Mouse (Mus musculus) c-Kit-positive CD71-positive TER-119-negative erythroid progenitor cells, embryonic 14.5 days (primary cell): ENCODE measurements around the gene Cmtm4.

Experiments used
- DNase-seq: peaks from one replicate; pipeline ENCODE4 v3.0.0-alpha.2; 2013; ENCODE audit warnings: low read depth

Gene Cmtm4

DNA sequence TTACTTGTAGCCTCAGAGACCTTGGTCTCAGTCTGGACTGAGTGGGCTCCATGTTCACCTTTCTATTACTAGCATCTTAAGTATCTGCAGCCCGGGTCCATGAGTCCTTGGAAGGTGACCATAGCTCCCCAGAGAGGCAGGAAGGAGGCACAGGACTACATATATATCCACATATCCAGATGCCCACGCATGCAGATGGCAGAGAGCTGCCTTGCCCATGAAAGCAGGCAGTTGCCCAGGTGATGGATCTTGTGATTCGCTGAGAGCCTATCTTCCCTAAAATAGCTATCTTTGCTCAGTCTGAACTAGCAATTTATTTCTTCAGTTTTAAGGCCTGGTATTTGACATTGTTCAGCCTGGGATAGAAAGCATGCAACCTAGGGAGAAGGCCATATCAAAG lies 15.9 kb upstream of the Cmtm4 start:
- DNase-seq = no peak

DNA sequence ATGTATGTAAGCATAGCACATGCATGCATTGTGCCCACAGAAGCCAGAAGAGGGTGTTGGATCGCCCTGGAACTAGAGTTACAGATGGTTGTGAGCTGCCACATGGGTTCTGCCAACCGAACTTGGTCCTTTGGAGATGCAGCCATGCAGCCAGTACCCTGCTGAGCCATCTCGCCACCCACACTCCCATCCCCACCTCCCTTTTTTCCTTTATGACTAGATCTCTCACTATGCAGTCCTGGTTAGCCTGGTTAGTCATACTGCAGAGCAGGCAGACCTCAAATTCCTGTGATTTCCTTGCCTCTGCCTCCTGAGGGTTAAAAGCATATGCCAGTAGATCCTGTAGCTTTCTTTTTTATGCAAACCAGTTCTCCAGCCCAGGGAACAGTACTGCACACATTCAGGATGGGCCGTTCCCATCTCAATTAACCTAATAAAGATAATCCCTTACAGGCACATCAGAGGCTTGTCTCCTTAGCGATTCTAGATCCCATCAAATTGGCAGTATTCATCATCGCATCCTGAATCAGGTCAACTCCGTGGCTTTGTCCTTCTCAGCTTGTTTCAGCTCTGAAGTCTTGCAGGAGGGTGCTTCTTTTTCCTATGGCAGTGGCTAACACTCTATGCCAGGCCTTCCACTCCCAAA lies 15.1 kb upstream of the Cmtm4 start:
- no peak for DNase-seq

DNA sequence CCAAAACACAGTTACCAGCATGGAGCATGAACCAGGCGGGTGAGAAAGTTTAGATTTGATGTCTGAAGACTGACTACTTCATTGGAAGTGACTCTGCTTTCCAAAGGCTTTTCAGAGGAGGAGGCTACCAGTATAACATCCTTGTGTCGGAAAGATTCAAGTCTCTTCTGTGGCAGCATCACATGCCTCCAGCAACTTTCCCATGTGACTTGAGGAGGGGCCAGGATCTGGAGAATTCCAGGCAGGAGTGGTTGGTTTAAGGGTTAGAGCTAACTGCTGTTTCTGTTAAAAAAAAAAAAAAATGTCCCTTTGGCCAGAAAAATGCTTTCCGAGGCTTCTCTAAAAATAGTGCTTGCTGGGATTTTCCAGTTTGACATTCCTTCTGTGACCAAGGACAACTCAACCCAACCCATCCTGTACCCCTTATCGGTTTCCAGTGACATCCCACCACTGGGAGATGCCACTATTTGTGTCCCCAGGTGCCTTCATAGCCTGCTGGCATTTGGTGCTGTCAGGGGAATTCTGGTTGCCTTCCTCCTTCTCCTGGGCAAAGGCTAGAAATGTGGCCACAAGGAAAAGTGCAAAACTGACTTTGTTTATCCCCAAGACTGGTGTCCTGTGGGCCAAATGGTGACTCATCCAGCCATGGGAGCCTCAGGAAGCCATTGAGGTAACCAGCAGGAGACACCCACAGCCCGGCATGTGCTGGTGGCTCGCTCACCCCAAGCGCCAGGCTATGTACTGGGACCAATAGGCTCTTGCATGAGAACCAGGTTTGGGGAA lies 12.9 kb upstream of the Cmtm4 start:
- no peak for DNase-seq

DNA sequence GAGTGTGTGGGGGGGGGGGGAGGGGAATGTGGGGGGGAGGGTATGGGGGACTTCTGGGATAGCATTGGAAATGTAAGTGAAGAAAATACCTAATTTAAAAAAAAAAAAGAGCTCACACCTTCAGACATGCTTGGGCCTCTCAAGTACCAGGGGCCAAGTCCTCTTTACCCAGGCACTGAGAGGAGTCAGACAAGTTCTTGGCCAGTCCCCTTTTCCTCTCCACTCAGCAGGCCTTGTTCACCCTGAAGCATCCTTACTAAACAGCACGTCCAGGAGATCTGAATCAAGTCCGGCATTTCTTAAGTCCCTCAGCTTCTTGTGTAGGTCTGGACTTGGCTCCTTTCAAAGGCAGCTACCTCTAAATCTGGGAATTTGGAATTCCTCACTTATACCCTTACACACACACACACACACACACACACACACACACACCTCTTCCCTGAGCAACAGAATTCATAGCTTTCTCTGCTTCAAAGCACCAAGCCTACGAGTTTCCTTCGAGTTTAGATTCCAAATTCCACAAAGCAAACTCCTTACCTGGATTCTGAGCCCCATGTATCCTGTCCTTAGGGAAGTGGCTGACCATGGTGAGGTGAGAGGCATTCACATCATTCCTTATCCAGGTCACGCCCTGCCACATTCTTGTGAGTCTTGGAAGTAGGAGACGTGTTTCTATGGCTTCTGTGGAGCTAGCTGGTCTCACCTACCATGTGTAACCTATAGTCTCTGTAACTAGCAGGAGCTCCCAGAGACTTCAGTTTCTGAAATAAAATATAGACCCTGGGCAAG lies 10.9 kb upstream of the Cmtm4 start:
- DNase-seq = no peak

DNA sequence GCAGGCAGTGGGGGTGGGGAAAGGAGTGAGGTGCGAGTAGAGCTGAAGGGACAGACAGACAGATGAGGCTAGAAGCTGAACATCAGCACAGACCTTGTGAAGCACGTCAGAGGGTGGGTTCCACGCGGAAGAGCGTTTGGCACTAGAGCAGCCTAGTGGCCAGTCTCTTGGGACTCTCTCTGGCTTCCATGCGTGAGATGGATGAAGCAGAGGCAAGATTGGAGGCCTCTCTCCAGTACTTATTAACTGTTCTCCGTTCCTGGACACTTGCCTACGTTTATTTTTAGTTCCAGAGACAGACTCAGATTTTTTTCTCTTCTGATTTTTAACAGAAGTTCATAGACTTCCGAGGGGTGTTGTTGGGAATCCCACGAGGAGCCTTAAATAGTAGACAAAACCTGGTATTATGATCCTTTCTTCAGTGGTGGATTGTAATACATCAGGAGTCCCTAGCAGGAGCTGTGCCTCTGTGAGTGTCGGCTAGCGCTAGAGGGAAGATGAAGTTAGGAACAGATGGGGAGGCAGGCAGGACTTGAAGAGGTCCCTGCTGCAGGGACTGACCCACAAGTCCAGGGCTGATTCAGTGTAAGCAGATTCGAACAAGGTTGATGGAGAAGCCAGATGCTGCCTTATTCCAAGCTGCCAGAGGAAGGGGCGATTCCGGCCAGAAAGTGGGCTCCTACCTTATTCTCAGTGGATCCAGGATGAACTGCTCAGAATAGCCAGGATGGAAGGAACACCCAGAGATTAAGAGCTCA lies 10.0 kb upstream of the Cmtm4 start:
- DNase-seq = no peak

DNA sequence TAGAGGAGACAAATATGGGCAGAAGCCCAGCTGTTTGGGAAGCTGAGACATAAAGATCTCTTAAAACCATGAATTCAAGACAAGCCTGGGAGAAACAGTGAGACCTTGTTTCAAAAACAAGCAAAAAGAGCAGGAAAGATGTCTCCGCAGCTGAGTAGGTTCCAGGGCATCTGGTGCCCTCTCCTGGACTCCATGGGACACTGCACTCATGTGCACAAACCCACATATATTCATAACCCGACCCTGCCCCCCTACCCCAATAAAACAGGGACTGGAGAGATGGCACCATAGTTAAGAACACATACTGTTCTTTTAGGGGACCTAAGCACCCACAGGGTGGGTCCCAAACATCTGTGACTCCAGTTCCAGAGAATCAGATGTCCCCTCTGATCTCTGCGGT lies 8.0 kb upstream of the Cmtm4 start:
- no peak for DNase-seq

DNA sequence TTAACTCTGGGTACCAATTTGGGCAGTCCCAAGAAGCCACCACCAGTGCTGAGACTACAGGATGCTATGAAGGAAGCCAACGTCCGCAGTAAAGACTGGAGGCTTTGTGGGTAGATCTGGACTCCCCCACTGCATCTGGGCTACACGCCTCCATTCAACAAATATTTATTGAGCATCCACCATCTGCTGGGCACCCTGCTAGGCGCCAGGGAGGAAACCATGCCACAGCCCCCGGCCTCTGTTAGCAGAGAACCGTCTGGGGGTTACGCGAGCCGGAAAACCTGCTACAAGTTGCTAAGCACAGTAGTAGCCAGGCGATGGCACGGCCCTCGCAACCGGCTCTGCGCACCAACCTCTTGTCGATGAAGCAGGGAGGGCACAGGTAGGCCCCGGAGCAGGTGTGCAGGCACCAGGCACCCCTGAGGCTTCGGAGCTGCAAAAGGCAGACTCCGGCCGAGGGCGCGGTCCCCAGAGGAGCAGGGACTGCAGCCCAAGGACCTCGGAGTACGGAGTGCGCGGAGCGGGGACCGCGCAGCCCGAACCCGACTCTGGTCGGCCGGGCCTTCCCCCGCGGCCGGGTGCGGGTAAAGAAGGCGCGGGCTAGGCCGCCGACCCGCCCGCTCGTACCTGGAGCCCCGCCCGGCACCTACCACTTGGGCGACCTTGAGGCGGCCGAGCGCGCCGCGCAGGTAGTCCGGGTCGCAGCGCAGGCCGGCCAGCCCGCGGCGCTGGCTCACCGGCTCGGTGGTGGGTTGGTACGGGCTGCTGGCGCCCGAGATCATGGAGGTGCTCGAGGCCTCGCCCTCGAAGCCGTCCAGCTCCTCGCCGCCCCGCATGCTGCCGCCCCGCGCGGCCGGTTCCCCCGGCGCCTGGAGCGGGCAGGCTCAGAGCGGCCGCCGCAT lies 555 bp downstream of the Cmtm4 start:
- no peak for DNase-seq

DNA sequence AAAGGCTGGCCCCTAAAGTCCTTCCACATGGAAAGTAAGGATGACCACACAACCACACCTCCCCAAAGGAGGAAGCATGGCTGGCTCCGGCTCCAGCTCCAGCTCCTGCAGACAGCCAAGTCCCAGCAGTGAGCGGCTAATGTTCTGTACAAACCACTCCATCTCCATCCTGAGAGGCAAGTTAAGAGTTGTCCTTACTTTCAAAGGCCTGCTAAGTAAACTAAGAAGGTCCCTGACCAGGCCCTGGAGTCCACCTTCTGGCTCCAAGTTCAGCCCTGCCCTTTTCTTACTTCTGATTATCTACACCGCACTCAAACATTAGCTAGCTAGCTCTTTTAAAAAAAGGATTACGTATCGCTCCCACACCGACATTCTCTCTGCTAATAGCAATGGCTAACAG lies 1.8 kb downstream of the Cmtm4 start:
- DNase-seq = no peak

DNA sequence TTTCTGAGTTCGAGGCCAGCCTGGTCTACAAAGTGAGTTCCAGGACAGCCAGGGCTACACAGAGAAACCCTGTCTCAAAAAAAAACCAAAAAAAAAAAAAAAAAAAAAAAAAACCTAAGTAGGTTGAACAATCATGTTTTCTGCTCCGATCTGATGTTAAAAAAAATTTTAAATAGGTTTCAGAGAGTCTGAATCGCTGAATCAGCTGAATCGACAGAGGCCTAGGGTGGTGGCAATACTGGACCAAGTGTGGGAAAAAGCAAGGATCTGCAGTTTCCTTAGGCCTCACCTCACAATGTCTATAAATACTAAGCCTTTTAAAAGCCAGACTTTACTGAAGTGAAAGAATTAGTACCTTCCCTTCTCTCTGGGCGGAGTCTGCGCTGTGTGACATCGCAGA lies 2.5 kb downstream of the Cmtm4 start:
- no peak for DNase-seq

DNA sequence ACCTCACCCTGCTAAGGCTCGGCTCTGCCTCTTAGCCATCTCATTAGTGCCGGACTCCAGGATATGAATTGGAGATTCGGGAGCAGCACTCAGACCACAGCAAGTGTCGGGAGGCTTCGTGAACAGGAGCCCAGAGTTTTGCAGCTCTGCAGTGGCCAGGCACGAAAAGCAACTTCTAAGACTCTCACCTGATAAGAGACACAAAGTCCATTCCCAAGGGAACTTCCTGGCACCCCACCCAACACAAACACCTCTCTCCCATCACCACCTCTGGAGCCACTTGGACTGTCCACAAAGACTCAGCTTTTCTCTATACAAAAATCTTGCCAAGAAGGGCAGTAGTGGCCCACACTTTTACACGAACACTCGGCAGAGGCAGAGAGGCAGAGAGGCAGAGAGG lies 5.4 kb downstream of the Cmtm4 start:
- DNase-seq = no peak

DNA sequence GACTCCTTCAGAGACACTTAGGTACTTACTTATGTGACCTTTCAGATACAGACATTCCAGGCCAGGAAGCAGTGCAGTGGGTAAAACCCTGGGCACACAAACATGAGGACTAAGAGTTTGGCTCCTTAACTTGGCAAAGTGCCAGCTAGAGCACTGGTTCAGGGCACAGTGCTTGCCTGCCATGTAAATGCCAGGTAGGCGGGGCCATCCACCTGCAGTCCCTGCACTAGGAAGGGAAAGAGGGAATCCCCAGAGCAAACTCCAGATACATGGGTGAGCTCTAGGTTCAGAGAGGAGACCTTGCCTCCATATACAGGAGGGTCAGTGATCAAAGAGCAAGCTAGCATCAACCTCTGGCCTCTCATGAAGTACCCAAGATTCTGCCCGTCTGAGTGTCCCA lies 7.6 kb downstream of the Cmtm4 start:
- DNase-seq = no peak

DNA sequence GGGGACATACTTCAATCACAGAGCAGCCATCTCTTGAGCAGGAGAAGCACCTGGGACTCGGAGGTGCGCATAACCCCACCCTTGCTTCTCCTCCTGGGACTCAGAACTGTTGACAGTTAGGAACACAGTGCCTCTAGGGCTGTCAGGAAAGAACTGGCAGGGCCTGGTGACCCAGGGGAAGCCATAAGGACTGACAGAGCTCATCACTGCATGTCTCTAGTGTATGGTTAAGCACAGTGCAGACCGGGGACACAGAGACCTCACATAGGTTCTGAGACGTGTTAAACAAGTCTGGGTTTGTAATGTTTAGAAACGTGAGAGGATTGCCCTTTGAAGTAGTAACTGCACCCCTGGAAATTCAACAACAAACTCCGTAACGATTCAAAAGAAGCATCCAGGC lies 8.1 kb downstream of the Cmtm4 start:
- no peak for DNase-seq

DNA sequence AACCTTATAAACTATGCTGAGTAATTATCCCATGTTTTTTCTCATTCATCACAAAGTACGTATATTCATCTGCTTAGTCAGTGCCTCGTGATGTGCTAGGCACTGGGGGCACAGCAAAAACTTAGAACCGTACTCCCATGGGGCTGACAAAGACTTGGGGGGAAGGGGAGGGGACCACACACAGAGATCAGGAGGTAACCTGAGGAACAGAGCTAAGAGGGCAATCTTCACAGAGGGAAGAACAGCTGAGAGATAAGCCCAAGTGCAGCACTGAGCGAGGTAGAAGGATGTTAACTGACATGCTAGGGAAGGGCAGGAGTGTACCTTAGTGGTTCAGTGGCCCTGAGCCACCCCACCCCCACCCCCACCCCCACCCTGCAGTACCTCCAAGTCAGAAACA lies 8.9 kb downstream of the Cmtm4 start:
- no peak for DNase-seq

DNA sequence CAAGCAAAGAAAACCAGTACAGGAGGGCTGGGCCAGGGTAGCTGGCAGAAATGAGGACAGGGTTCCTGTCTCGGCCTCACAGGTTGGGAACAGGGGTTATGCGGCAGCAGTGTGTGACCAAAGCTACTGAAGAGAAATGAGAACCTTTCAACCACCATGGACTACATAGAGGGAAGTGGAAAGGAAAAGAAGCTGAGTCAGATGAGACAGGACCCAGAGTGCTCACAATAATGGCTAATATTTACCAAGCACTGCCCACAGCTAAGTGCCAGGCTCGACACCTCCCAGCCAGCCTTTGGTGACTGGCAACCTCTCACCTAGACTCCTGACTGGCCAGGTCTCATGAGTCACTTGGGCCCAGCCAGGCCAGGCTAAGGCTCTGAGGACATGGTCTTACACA lies 11.6 kb downstream of the Cmtm4 start:
- DNase-seq = no peak

DNA sequence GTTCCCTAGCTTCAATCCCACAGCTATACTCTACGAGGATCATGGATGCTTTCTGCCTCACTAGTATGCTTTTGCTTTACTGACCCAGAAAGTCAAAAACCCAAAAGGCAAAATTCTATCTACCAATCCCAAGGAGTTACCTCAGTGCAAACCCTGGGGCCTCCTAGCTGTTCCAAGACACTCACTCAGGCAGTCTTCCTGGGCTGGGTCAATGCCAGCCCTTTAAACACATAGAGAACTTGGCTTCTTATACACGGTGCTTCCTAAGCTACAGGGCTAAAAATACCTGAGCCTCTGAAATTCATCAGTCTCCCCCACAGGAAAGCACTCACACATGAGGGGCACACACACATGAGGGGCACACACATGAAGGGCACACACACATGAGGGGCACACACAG lies 12.3 kb downstream of the Cmtm4 start:
- DNase-seq = no peak

DNA sequence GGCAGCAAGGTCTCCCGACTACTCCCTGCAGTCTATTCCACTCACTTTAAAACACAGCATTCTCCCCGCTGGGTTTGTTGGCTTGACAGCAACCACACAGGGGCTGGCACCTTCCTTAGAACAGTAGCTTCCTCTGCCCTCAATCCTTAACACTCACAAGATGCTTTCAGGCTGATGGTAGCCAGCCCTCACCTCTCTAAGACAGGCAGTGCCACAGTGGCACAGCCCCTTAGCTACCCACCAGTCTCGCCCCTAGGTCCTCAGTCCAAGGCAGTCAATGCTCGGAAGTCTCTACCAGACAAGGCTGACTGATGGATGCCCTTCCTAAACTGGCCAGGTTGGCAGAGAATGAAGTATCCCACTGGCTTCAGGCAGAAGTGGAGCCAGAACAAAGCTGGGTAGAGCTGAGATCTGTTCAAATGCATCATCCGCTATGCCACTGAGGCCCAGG lies 14.6 kb downstream of the Cmtm4 start:
- no peak for DNase-seq

DNA sequence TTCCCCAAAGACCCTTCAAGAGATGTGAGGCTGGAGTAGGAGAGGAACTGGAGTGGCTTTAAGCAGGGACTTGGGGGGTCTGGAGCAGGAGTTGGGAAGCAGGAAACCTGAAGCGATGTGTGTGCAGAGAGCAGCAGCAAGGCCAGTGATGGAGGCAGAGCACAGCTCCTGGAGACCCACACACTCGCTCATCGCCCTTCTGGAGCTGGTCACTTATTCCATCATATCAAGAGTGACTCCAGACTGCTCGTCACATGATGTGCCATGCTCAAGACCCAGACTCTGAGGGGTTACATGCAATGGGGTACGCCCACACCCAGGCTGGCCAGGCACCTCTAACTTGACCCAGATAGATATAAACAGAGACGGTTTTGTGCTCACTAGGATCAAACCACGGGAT lies 15.3 kb downstream of the Cmtm4 start:
- DNase-seq = no peak

DNA sequence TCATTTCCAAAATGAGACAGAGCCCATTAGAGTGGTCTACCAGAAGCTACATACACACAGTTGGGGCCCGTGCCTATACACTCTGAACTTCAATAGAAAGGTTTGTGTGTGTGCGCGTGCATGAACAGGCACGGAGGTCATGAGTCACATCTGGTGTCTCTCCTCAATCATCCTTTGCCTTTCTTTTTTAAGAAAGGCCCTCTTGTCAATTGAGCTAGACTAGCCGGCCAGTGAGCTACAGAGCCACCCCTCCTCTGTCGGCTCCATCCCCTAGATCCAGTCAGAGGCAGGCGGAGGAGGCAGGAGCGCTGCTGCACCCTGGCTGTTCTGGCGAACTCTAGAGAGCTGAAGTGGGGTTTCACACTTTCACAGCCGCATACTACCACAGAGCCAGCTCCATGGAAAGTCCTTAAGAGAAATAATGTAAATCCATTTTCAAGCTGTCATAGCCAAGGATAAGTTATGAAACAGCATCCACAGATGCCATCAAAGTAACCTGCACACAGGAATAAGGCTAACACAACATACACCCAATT lies 16.2 kb downstream of the Cmtm4 start:
- no peak for DNase-seq

DNA sequence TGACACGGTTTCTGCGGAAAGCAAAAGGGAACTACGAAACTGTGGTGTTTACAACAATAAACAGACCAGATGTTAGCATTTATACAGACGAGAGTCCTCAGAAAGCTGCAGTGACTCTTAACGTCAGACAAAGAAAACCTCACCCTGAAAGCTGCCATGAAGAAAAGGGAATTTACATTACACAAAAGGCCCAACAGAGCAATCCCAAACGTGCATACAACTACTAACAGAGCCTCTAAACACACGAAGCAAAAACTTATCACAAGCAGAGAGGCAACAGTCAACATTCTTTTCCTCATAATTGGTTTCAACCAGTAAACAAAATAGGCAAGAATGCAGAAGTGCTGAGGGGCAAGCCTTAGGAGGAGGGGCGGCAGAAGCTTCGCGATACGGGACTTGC lies 18.9 kb downstream of the Cmtm4 start:
- DNase-seq = no peak

DNA sequence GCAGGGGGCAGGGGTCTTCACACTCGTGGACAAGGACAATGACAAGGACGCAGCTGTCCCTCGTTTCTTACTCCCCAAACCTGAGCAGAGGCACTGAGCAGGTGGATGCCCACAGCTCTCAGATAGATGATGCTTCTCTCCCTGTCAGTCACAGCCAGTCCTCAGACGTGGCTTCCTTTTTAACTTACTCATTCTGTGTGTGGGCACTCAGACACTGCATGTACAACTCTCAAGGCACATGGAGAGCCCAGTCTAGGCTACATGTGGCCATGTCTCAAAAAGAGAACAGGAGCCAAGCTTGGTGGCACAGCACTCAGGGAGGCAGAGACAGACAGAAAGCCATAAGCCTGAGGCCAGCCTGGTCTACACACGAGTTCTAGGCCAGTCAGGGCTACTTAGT lies 19.6 kb downstream of the Cmtm4 start:
- DNase-seq = no peak
